Mouse (Mus musculus): ENCODE data around the gene Cd3e. TPM values are rescaled to one million over a fixed set of nuclear protein-coding genes. Genes with fewer than 3 reads are reported as not detected.
A peak's percentile ranks its signal among the peaks of the same experiment; 100 is the strongest.

Cd3e gene
- polyA plus RNA-seq, 1 experiment from 2014 or later, result 1.6 TPM

DNA sequence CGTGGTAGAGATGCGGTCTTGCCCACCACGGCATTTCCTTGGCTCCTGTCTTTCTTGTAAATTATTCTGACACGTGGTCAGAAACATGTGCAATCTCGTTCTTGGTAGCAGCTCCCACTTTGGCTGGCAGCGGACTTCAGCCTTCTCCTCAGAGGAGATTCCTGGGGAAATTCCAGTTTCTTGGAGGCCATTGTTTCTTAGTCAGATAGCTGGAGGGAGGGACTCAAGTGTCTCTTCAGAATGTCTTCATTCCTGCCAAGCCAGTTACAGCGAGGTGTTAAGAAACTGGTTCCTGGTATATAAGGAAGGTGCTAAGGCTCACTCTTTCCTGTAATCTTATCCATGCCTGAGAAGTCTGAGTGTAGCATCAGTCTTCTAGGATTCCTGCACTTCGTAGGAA lies 17.9 kb upstream of the Cd3e start:
- ATAC-seq (ENCODE audit: insufficient read depth, low FRiP score), result no peak
- H3K27ac ChIP-seq (ENCODE audit: low read length), result 0 out of 2 replicates have a peak overlapping the region, but pooled peaks have one; percentile 7

GRCm38 (mm10) chr9:45024187-45024586 lies 14.8 kb upstream of the Cd3e start:
- whole genome bisulfite sequencing, result 69% methylated on average over 2 of the region's 2 CpGs
- no peak overlapping the region for H3K9ac ChIP-seq (ENCODE audit: low read length)
- H3K4me2 ChIP-seq (ENCODE audit: low read depth, low read length), result no peak overlapping the region
- no peaks in the 10 kb centered on the region for H3K4me1 ChIP-seq (ENCODE audit: control insufficient read depth, insufficient read depth, low read length)
- no peaks in the 10 kb centered on the region for H3K9me3 ChIP-seq (replicated peaks; ENCODE audit: control insufficient read depth, low read length)
- H3K4me3 ChIP-seq (replicated peaks; ENCODE audit: low read length), result no peak overlapping the region
- ATAC-seq (ENCODE audit: insufficient read depth, low FRiP score), result no peak
- no peaks in the 10 kb centered on the region for H3K27me3 ChIP-seq (ENCODE audit: control insufficient read depth, insufficient read depth, low read length)
- H3K27ac ChIP-seq (ENCODE audit: low read length), result no peak overlapping the region
- no peaks in the 10 kb centered on the region for H3K36me3 ChIP-seq (ENCODE audit: control insufficient read depth, insufficient read depth, low read length)

More for the DNA sequence above, 17.9 kb upstream of the Cd3e start:
- Histone ChIP-seq H3K4me2 (ENCODE audit: low read depth, low read length) (no peak overlapping the region), H3K9ac (ENCODE audit: low read length) (no peak overlapping the region), H3K27me3 (ENCODE audit: control insufficient read depth, insufficient read depth, low read length) (no peaks in the 10 kb centered on the region), H3K4me1 (ENCODE audit: control insufficient read depth, insufficient read depth, low read length) (no peaks in the 10 kb centered on the region), H3K4me3 (replicated peaks; ENCODE audit: low read length) (no peak overlapping the region), H3K36me3 (ENCODE audit: control insufficient read depth, insufficient read depth, low read length) (no peaks in the 10 kb centered on the region), H3K9me3 (replicated peaks; ENCODE audit: control insufficient read depth, low read length) (no peaks in the 10 kb centered on the region)
- 60% methylated on average over 8 of the region's 8 CpGs for WGBS

GRCm38 (mm10) chr9:45023638-45024037 lies 14.2 kb upstream of the Cd3e start:
- 54% methylated on average over 3 of the region's 3 CpGs for WGBS
- ATAC-seq (ENCODE audit: insufficient read depth, low FRiP score), result no peak
- H3K27me3 ChIP-seq (ENCODE audit: control insufficient read depth, insufficient read depth, low read length), result no peaks in the 10 kb centered on the region
- no peak overlapping the region for H3K4me2 ChIP-seq (ENCODE audit: low read depth, low read length)
- no peaks in the 10 kb centered on the region for H3K4me1 ChIP-seq (ENCODE audit: control insufficient read depth, insufficient read depth, low read length)
- H3K9ac ChIP-seq (ENCODE audit: low read length), result no peak overlapping the region
- H3K4me3 ChIP-seq (replicated peaks; ENCODE audit: low read length), result no peak overlapping the region
- no peak overlapping the region for H3K27ac ChIP-seq (ENCODE audit: low read length)
- no peaks in the 10 kb centered on the region for H3K9me3 ChIP-seq (replicated peaks; ENCODE audit: control insufficient read depth, low read length)
- no peaks in the 10 kb centered on the region for H3K36me3 ChIP-seq (ENCODE audit: control insufficient read depth, insufficient read depth, low read length)

GRCm38 (mm10) chr9:45022800-45023199 lies 13.4 kb upstream of the Cd3e start:
- no peak overlapping the region for H3K9ac ChIP-seq (ENCODE audit: low read length)
- H3K4me1 ChIP-seq (ENCODE audit: control insufficient read depth, insufficient read depth, low read length), result no peaks in the 10 kb centered on the region
- H3K36me3 ChIP-seq (ENCODE audit: control insufficient read depth, insufficient read depth, low read length), result no peaks in the 10 kb centered on the region
- no peak overlapping the region for H3K27ac ChIP-seq (ENCODE audit: low read length)
- ATAC-seq (ENCODE audit: insufficient read depth, low FRiP score), result no peak
- H3K27me3 ChIP-seq (ENCODE audit: control insufficient read depth, insufficient read depth, low read length), result no peaks in the 10 kb centered on the region
- H3K9me3 ChIP-seq (replicated peaks; ENCODE audit: control insufficient read depth, low read length), result no peaks in the 10 kb centered on the region
- H3K4me3 ChIP-seq (replicated peaks; ENCODE audit: low read length), result no peak overlapping the region
- 8% methylated on average over 3 of the region's 3 CpGs for WGBS
- no peak overlapping the region for H3K4me2 ChIP-seq (ENCODE audit: low read depth, low read length)

GRCm38 (mm10) chr9:45018031-45018430 lies 8.6 kb upstream of the Cd3e start:
- ATAC-seq (ENCODE audit: insufficient read depth, low FRiP score), result no peak

DNA sequence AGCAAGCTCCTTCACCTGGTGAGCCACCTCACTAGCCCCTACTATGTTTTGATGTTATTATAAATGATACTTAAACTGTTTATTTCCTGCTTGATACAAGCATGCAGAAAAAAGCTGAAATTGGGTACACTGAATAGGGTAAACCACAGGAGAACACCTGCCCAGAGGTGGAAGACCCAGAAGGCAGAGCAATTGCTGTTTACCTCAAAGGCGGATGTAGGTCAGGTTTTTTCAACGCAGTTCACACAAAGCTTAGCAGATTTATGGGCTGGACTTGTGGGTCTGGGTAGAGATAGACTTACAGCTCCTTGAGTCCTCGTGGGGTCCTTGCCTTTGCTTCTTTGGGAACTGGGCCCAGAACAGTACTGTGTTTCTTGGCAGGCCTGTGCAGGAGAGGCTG lies 6.4 kb upstream of the Cd3e start:
- H3K27me3 ChIP-seq (ENCODE audit: control insufficient read depth, insufficient read depth, low read length), result no peaks in the 10 kb centered on the region
- H3K4me2 ChIP-seq (ENCODE audit: low read depth, low read length), result no peak overlapping the region
- no peak overlapping the region for H3K9ac ChIP-seq (ENCODE audit: low read length)
- no peaks in the 10 kb centered on the region for H3K4me1 ChIP-seq (ENCODE audit: control insufficient read depth, insufficient read depth, low read length)
- H3K9me3 ChIP-seq (replicated peaks; ENCODE audit: control insufficient read depth, low read length), result no peaks in the 10 kb centered on the region
- no peak for ATAC-seq (ENCODE audit: insufficient read depth, low FRiP score)
- WGBS, result 58% methylated on average over 3 of the region's 3 CpGs
- H3K4me3 ChIP-seq (replicated peaks; ENCODE audit: low read length), result no peak overlapping the region
- H3K36me3 ChIP-seq (ENCODE audit: control insufficient read depth, insufficient read depth, low read length), result no peaks in the 10 kb centered on the region
- H3K27ac ChIP-seq (ENCODE audit: low read length), result no peak overlapping the region

More at GRCm38 (mm10) chr9:45018031-45018430, 8.6 kb upstream of the Cd3e start:
- Histone ChIP-seq H3K9me3 (replicated peaks; ENCODE audit: control insufficient read depth, low read length) (no peaks in the 10 kb centered on the region), H3K27ac (ENCODE audit: low read length) (no peak overlapping the region), H3K9ac (ENCODE audit: low read length) (no peak overlapping the region), H3K4me2 (ENCODE audit: low read depth, low read length) (no peak overlapping the region), H3K27me3 (ENCODE audit: control insufficient read depth, insufficient read depth, low read length) (no peaks in the 10 kb centered on the region), H3K36me3 (ENCODE audit: control insufficient read depth, insufficient read depth, low read length) (no peaks in the 10 kb centered on the region), H3K4me3 (replicated peaks; ENCODE audit: low read length) (no peak overlapping the region), H3K4me1 (ENCODE audit: control insufficient read depth, insufficient read depth, low read length) (no peaks in the 10 kb centered on the region)
- WGBS, result 71% methylated on average over 11 of the region's 11 CpGs

DNA sequence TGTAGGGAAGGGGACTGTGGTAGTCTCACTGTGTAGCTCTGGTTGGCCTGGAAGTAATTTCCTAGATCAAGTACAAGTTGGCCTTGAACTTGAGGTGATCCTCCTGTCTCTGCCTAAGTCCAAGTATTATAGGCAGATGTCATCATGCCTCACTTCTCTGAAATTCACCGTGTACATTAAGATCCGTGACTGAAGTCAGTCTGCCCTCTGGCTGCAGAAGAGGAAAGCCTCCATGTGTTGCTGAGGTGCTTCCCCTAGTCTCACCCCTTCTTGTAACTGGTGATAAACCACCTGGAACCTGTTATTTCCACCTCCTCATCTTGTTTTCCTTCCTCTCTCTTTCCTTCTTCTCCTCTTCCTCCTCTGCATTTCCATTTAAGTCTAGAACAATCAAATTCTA lies 5.5 kb upstream of the Cd3e start:
- Histone ChIP-seq H3K9me3 (replicated peaks; ENCODE audit: control insufficient read depth, low read length) (no peaks in the 10 kb centered on the region), H3K27me3 (ENCODE audit: control insufficient read depth, insufficient read depth, low read length) (no peaks in the 10 kb centered on the region), H3K36me3 (ENCODE audit: control insufficient read depth, insufficient read depth, low read length) (no peaks in the 10 kb centered on the region), H3K4me3 (replicated peaks; ENCODE audit: low read length) (no peak overlapping the region), H3K9ac (ENCODE audit: low read length) (no peak overlapping the region), H3K27ac (ENCODE audit: low read length) (no peak overlapping the region), H3K4me1 (ENCODE audit: control insufficient read depth, insufficient read depth, low read length) (no peaks in the 10 kb centered on the region), H3K4me2 (ENCODE audit: low read depth, low read length) (no peak overlapping the region)
- no peak for ATAC-seq (ENCODE audit: insufficient read depth, low FRiP score)
- 36% methylated on average over 2 of the region's 2 CpGs for whole genome bisulfite sequencing

- H3K4me1 ChIP-seq (ENCODE audit: control insufficient read depth, insufficient read depth, low read length), result no peaks in the 10 kb centered on the region
- no peaks in the 10 kb centered on the region for H3K36me3 ChIP-seq (ENCODE audit: control insufficient read depth, insufficient read depth, low read length)
- H3K27me3 ChIP-seq (ENCODE audit: control insufficient read depth, insufficient read depth, low read length), result no peaks in the 10 kb centered on the region
- no peak for ATAC-seq (ENCODE audit: insufficient read depth, low FRiP score)
- H3K9me3 ChIP-seq (replicated peaks; ENCODE audit: control insufficient read depth, low read length), result no peaks in the 10 kb centered on the region
- WGBS, result 40% methylated on average over 6 of the region's 6 CpGs
- no peak overlapping the region for H3K4me3 ChIP-seq (replicated peaks; ENCODE audit: low read length)
- no peak overlapping the region for H3K4me2 ChIP-seq (ENCODE audit: low read depth, low read length)
- H3K27ac ChIP-seq (ENCODE audit: low read length), result no peak overlapping the region
- no peak overlapping the region for H3K9ac ChIP-seq (ENCODE audit: low read length)
These were observed 1.9 kb upstream of the Cd3e start for GRCm38 (mm10) chr9:45011291-45011690.

DNA sequence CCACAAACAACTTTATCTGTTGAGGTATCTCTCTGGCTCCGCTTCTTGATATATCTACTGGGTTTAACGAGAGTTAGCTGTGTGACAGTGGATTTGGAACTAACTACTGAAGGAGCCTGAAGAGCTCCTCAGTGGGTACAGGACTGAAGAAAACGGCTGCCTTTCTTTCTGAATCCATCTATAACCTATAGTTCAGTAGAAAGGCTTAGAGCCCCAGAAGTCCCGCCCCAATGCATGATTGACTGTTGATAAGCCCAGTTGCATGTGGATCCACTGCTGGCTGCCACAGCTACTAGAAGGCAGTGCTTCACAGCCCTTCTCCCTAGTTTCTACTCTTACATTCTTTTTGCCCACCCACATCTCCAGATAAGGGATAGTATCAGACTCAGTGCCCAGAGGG lies 1.0 kb upstream of the Cd3e start:
- 64% methylated on average over 4 of the region's 4 CpGs for WGBS
- H3K27ac ChIP-seq (ENCODE audit: low read length), result no peak overlapping the region

DNA sequence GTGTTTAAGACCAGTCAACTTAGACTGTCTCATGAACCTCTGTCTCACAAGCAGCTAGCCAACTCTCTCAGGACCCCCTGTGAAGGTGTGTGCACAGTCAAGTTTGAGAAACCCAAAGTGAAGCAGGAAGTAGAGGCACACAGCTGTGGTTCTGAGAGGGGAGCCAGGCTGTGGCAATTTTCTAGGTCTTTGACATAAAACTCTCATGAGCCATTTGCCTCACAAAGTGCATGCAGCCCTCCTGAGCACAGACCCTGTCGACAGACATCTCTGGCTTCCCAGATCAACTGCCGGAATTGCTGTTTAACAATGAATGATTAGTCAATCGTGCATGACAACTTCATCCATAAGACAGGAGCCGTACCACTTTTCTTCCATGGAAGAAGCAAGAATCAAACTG lies 1.1 kb downstream of the Cd3e start:
- Histone ChIP-seq H3K9ac (ENCODE audit: low read length) (no peak overlapping the region), H3K27ac (ENCODE audit: low read length) (no peak overlapping the region), H3K4me1 (ENCODE audit: control insufficient read depth, insufficient read depth, low read length) (no peaks in the 10 kb centered on the region), H3K9me3 (replicated peaks; ENCODE audit: control insufficient read depth, low read length) (no peaks in the 10 kb centered on the region), H3K4me2 (ENCODE audit: low read depth, low read length) (no peak overlapping the region), H3K27me3 (ENCODE audit: control insufficient read depth, insufficient read depth, low read length) (no peaks in the 10 kb centered on the region), H3K36me3 (ENCODE audit: control insufficient read depth, insufficient read depth, low read length) (no peaks in the 10 kb centered on the region), H3K4me3 (replicated peaks; ENCODE audit: low read length) (no peak overlapping the region)
- ATAC-seq (ENCODE audit: insufficient read depth, low FRiP score), result no peak
- WGBS, result 75% methylated on average over 4 of the region's 4 CpGs

More for the DNA sequence above, 1.0 kb upstream of the Cd3e start:
- no peaks in the 10 kb centered on the region for H3K9me3 ChIP-seq (replicated peaks; ENCODE audit: control insufficient read depth, low read length)
- no peaks in the 10 kb centered on the region for H3K27me3 ChIP-seq (ENCODE audit: control insufficient read depth, insufficient read depth, low read length)
- H3K36me3 ChIP-seq (ENCODE audit: control insufficient read depth, insufficient read depth, low read length), result no peaks in the 10 kb centered on the region
- no peaks in the 10 kb centered on the region for H3K4me1 ChIP-seq (ENCODE audit: control insufficient read depth, insufficient read depth, low read length)
- H3K4me2 ChIP-seq (ENCODE audit: low read depth, low read length), result no peak overlapping the region
- H3K4me3 ChIP-seq (replicated peaks; ENCODE audit: low read length), result no peak overlapping the region
- no peak for ATAC-seq (ENCODE audit: insufficient read depth, low FRiP score)
- H3K9ac ChIP-seq (ENCODE audit: low read length), result no peak overlapping the region
